Mouse (Mus musculus): ENCODE measurements around the gene Fstl3.

Fstl3 gene

GRCm38 (mm10) chr10:79817111-79817510 is 40.0 kb downstream of the Fstl3 start:
- DNase-seq, result no peak

DNA sequence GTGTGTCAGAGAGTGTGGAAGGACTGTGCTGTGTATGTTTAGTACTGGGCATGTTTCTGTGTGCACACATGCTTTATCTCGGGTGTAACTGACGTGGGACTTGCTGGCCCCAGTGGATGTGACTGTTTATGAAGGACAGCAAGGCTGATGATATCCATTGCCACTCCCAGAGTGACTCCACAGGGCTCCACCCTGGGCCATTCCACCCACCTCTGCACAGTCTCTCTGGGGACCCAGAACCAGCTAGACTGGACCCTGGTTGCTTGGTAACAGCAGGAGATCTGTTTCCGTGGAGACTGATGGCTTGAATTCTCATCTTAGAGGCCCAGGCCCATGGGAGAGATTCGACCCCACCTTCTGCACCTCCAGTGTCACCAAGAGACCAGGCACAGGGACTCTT is 41.2 kb downstream of the Fstl3 start:
- peak; percentile 8 for DNase-seq

DNA sequence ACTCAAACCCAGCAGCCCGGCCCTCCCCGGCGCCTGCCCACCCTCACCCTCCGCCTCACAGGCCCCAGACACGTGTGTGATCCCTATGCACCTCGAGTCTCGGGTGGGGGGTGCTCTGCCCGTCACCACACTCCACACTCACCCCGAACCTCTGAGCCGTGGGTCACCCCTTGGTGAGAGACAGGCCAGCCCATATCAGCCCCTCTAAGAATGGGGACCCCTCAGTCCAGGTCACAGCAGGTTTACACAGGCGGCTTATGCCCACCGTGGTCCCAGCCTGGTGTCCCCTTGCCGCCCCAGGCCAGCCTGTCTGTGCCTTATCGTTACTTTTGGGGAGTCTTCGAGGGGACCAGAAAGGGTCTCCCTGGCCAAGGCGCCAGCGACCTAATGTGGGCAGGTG is 42.5 kb downstream of the Fstl3 start:
- peak; percentile 10 for DNase-seq

GRCm38 (mm10) chr10:79820277-79820676 is 43.2 kb downstream of the Fstl3 start:
- DNase-seq, result no peak

- DNase-seq, result peak; percentile 73
Measured at GRCm38 (mm10) chr10:79820782-79821181, 43.7 kb downstream of the Fstl3 start, which contains the start of gene Misp. Gene Misp (plus strand): TSS chr10:79820989.

DNA sequence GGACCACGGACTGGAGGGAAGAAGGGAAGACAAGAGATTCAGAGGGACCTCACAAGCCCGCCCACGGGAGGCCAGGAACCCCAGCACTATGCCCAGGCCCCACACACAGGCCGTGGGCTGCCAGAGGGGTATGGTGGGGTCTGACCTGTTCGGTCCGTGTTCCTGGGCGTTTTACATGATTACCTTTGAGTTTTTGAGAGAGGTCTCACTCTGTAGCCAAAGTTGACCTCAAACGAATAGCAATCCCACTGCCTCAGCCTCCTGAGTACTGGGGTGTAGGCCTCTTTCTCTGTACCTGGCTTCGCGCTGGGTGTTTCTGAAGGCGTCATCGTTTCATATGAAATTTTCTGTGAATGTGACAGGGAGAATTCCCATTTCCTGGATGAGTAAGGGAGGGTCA is 44.7 kb downstream of the Fstl3 start:
- no peak for DNase-seq

GRCm38 (mm10) chr10:79822372-79822771 is 45.3 kb downstream of the Fstl3 start:
- DNase-seq, result peak; percentile 87

DNA sequence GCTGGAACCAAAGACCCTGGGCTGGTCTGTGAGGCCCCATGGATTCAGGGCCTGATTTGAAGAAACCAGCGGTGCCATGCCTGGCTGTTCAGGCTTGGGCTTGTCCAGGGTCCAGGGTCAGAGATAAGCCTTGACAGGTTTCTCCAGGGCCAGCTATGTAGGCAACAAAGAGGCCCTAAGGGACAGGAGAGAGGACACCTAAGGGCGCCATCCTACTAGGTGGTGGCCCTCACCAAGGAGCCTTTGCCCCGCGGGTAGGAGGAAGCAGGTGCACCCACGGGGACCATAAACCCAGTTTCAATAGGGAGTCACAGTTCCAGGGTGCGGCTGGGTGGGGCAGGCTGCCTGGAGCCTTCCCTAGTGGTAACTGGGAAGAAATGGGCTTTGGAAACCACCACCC is 45.9 kb downstream of the Fstl3 start:
- DNase-seq, result no peak

GRCm38 (mm10) chr10:79824413-79824812 is 47.3 kb downstream of the Fstl3 start:
- no peak for DNase-seq

GRCm38 (mm10) chr10:79831583-79831982 is 54.5 kb downstream of the Fstl3 start:
- no peak for DNase-seq
